Mouse (Mus musculus): ENCODE data around the gene Olfr380.

The Olfr380 gene

GRCm38 (mm10) chr11:73457408-73457807 lies at the start of gene Olfr380:
Gene Olfr380 (minus strand): TSS chr11:73457508.
- in situ Hi-C loops (cut with MboI, MseI), result no loop called here

GRCm38 (mm10) chr11:73491503-73491902 lies 34.2 kb upstream of the Olfr380 start, which contains the start of gene Olfr381:
Gene Olfr381 (minus strand): TSS chr11:73491603.
- in situ Hi-C loops (cut with MboI, MseI), result no loop called here

- in situ Hi-C loops (cut with MboI, MseI), result no loop called here
Observed at GRCm38 (mm10) chr11:73428377-73428776, 28.9 kb downstream of the Olfr380 start, which contains the start of gene Olfr378. Gene Olfr378 (minus strand): TSS chr11:73428477.

Measured in regulatory T cell (primary cell).